Mouse (Mus musculus): Measurements from ENCODE around the gene Pmpca. TPM values are rescaled to one million over a fixed set of nuclear protein-coding genes. Genes with fewer than 3 reads are reported as not detected.

Gene Pmpca
- total RNA-seq, 1 experiment from 2014 or later, result 54.9 TPM

GRCm38 (mm10) chr2:26410931-26411411 is 21.8 kb downstream of the Pmpca start:
- no peak for ATAC-seq (replicated peaks; ENCODE audit: insufficient number of reproducible peaks, low FRiP score, low TSS enrichment, poor library complexity, severe bottlenecking)

- no peak for ATAC-seq (replicated peaks; ENCODE audit: insufficient number of reproducible peaks, low FRiP score, low TSS enrichment, poor library complexity, severe bottlenecking)
Observed at GRCm38 (mm10) chr2:26417066-26417465, 27.9 kb downstream of the Pmpca start.

- no peak for ATAC-seq (replicated peaks; ENCODE audit: insufficient number of reproducible peaks, low FRiP score, low TSS enrichment, poor library complexity, severe bottlenecking)
Observed at GRCm38 (mm10) chr2:26418120-26418519, 29.0 kb downstream of the Pmpca start.

GRCm38 (mm10) chr2:26421969-26422368 is 32.8 kb downstream of the Pmpca start:
- ATAC-seq (replicated peaks; ENCODE audit: insufficient number of reproducible peaks, low FRiP score, low TSS enrichment, poor library complexity, severe bottlenecking), result no peak

- ATAC-seq (replicated peaks; ENCODE audit: insufficient number of reproducible peaks, low FRiP score, low TSS enrichment, poor library complexity, severe bottlenecking), result no peak
Observed at GRCm38 (mm10) chr2:26423086-26423485, 33.9 kb downstream of the Pmpca start.

GRCm38 (mm10) chr2:26424541-26424940 is 35.4 kb downstream of the Pmpca start:
- ATAC-seq (replicated peaks; ENCODE audit: insufficient number of reproducible peaks, low FRiP score, low TSS enrichment, poor library complexity, severe bottlenecking), result no peak

- no peak for ATAC-seq (replicated peaks; ENCODE audit: insufficient number of reproducible peaks, low FRiP score, low TSS enrichment, poor library complexity, severe bottlenecking)
Observed at GRCm38 (mm10) chr2:26429851-26430250, 40.7 kb downstream of the Pmpca start.

- no peak for ATAC-seq (replicated peaks; ENCODE audit: insufficient number of reproducible peaks, low FRiP score, low TSS enrichment, poor library complexity, severe bottlenecking)
Observed at GRCm38 (mm10) chr2:26434791-26435572, 45.8 kb downstream of the Pmpca start.

GRCm38 (mm10) chr2:26437221-26437620 is 48.1 kb downstream of the Pmpca start:
- no peak for ATAC-seq (replicated peaks; ENCODE audit: insufficient number of reproducible peaks, low FRiP score, low TSS enrichment, poor library complexity, severe bottlenecking)

GRCm38 (mm10) chr2:26438373-26438772 is 49.2 kb downstream of the Pmpca start:
- ATAC-seq (replicated peaks; ENCODE audit: insufficient number of reproducible peaks, low FRiP score, low TSS enrichment, poor library complexity, severe bottlenecking), result no peak

GRCm38 (mm10) chr2:26439671-26440070 is 50.5 kb downstream of the Pmpca start:
- ATAC-seq (replicated peaks; ENCODE audit: insufficient number of reproducible peaks, low FRiP score, low TSS enrichment, poor library complexity, severe bottlenecking), result no peak

GRCm38 (mm10) chr2:26441261-26441660 is 52.1 kb downstream of the Pmpca start:
- ATAC-seq (replicated peaks; ENCODE audit: insufficient number of reproducible peaks, low FRiP score, low TSS enrichment, poor library complexity, severe bottlenecking), result no peak

GRCm38 (mm10) chr2:26441688-26442087 is 52.5 kb downstream of the Pmpca start:
- no peak for ATAC-seq (replicated peaks; ENCODE audit: insufficient number of reproducible peaks, low FRiP score, low TSS enrichment, poor library complexity, severe bottlenecking)

- ATAC-seq (replicated peaks; ENCODE audit: insufficient number of reproducible peaks, low FRiP score, low TSS enrichment, poor library complexity, severe bottlenecking), result no peak
Observed at GRCm38 (mm10) chr2:26442843-26443242, 53.7 kb downstream of the Pmpca start.

GRCm38 (mm10) chr2:26443876-26444275 is 54.7 kb downstream of the Pmpca start:
- ATAC-seq (replicated peaks; ENCODE audit: insufficient number of reproducible peaks, low FRiP score, low TSS enrichment, poor library complexity, severe bottlenecking), result no peak

GRCm38 (mm10) chr2:26444368-26444767 is 55.2 kb downstream of the Pmpca start:
- no peak for ATAC-seq (replicated peaks; ENCODE audit: insufficient number of reproducible peaks, low FRiP score, low TSS enrichment, poor library complexity, severe bottlenecking)

GRCm38 (mm10) chr2:26444946-26445665 is 56.0 kb downstream of the Pmpca start, which contains the start of gene Sec16a:
TSS of gene Sec16a (minus strand) at chr2:26445216.
- peak; percentile 75 for ATAC-seq (replicated peaks; ENCODE audit: insufficient number of reproducible peaks, low FRiP score, low TSS enrichment, poor library complexity, severe bottlenecking)

GRCm38 (mm10) chr2:26445666-26446445 is 56.7 kb downstream of the Pmpca start:
- ATAC-seq (replicated peaks; ENCODE audit: insufficient number of reproducible peaks, low FRiP score, low TSS enrichment, poor library complexity, severe bottlenecking), result peak; percentile 51

- ATAC-seq (replicated peaks; ENCODE audit: insufficient number of reproducible peaks, low FRiP score, low TSS enrichment, poor library complexity, severe bottlenecking), result no peak
Observed at GRCm38 (mm10) chr2:26446671-26447070, 57.5 kb downstream of the Pmpca start.

Data from monocyte, adult 5-6 weeks (primary cell).